Mouse (Mus musculus): ENCODE results near the gene Znhit2.

- TF ChIP-seq POLR2A (IDR thresholded peaks at IDR 0.05; ENCODE audit: borderline replicate concordance, extremely low read depth, insufficient read depth, insufficient read length, poor library complexity, severe bottlenecking) (no peak), CTCF (IDR thresholded peaks at IDR 0.05; ENCODE audit: borderline replicate concordance, extremely low read depth, insufficient read depth, insufficient read length) (no peak)
Observed at GRCm38 (mm10) chr19:6079983-6080480, 19.0 kb downstream of the Znhit2 start, which contains the start of gene Tmem262.

All from brain, embryonic 14.5 days (tissue).